Mouse (Mus musculus) T-helper 2 cell (primary cell): Measurements from ENCODE around the gene Clcn2.

Source experiments
- in situ Hi-C: fragments of 300-600 bp; cut with MboI, MseI; formaldehyde crosslinking; loops from one replicate; pipeline ENCODE4 v1.15.1; 2025; ENCODE audit warnings: high pct_unique_total_duplicates

Clcn2 gene

GRCm38 (mm10) chr16:20717181-20717977 lies at the start of gene Clcn2, which contains the start of gene Polr2h:
TSS of gene Clcn2 (minus strand) at chr16:20717746.
TSS of gene Polr2h (plus strand) at chr16:20717665.
- in situ Hi-C loops = loop anchor here (5.0 kb wide), 1 partner anchor 40 kb away; no protein-coding TSS in a partner anchor

DNA sequence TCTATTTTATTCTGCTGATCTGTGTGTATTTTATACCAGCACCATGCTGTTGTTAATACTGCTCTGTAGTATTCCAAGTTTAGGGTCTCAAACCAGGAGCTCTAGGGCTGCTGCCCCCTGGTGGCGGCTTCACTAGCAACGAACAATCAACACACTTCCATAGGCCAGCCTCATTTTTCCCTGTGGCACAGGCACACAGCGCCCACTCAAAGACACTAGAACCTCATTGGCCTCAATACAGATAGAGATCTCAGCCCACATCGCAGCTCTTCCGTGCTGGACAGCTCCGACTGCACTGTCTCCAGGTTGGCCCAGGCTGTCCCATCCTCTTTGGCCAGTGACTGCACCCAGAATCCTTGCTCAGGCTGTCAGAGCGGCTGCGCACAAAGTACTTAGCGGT lies 47.7 kb upstream of the Clcn2 start:
- in situ Hi-C loops = loop anchor here (10.0 kb wide), 1 partner anchor 760 kb away; no protein-coding TSS in a partner anchor

DNA sequence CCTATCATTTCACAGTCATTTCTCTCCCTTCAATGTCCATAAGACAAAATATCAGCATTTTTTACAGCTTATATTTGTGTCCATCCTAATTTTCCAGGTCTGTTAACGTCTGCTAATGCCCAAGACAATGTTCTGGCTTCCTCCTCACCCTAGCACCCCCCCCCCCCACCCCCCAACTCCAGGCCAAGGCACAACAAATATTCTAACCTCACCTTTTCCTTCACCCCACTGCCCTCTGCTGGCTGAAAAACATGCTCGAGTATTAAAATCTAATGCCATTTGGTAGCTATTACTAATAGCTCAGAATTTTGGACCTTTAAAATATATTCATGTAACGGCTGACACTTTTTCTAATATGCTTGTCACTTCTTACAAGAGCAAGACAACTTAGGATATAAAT lies 44.1 kb upstream of the Clcn2 start:
- in situ Hi-C loops = loop anchor here (10.0 kb wide), 1 partner anchor 757 kb away; no protein-coding TSS in a partner anchor

- in situ Hi-C loops = no loop called here
Observed at GRCm38 (mm10) chr16:20757385-20757784, 39.8 kb upstream of the Clcn2 start.

- in situ Hi-C loops = no loop called here
Observed at GRCm38 (mm10) chr16:20756052-20756451, 38.5 kb upstream of the Clcn2 start.

DNA sequence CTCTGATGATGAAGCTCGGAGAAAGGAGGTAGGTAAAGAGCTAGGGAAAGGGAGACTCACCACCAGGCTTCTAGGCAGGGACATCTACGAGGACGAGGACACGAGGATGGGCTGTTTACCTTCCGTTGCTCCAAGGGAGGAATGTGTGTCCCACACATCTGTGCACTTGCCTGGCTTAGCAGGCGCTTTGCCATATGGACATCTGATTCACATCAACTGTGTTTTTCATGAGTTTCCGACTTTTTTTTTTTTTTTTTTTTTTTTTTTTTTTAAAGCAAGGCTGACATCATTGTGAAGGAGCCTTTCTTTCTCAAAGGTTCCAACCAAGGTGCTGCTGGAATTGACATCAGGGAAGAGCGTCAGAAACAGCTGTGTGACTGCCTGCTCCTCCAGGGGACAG lies 33.0 kb upstream of the Clcn2 start:
- in situ Hi-C loops = no loop called here

GRCm38 (mm10) chr16:20746641-20747040 lies 29.1 kb upstream of the Clcn2 start:
- in situ Hi-C loops = no loop called here

DNA sequence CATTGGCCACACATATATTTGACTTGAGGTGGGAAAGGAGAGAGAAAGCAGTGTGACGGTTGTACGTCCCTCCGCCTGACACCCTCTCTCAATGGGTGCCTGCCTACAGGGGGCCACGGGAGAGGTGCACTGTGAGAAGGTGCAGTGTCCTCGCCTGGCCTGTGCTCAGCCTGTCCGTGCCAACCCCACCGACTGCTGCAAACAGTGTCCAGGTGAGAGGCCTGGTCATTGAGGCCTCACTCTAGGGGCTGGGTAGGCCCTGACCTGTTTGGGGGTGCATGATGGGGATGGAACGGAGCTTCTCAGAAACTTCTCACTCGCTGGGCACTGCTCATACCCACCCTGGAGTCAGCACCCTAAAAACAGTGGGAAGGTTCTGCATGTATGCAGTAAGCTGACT lies 22.3 kb upstream of the Clcn2 start:
- in situ Hi-C loops = no loop called here

DNA sequence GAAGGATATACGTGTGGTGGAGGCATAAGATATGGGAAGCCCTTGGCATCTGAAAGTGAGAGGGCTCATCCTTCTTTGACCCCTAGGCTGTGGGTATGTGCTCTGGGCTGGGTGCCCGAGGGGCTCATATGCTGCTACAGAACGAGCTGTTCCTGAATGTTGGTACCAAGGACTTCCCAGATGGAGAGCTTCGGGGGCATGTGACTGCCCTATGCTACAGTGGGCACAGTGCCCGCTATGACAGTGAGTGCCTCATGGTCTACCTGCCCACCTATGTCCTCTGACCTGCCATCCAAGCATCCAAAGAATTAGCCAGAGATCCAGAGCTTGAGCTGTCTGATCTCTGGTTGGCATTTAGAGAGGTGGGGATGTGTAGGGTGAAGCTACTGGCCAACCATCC lies 19.3 kb upstream of the Clcn2 start:
- in situ Hi-C loops = no loop called here

GRCm38 (mm10) chr16:20736168-20736567 lies 18.6 kb upstream of the Clcn2 start:
- in situ Hi-C loops = no loop called here

DNA sequence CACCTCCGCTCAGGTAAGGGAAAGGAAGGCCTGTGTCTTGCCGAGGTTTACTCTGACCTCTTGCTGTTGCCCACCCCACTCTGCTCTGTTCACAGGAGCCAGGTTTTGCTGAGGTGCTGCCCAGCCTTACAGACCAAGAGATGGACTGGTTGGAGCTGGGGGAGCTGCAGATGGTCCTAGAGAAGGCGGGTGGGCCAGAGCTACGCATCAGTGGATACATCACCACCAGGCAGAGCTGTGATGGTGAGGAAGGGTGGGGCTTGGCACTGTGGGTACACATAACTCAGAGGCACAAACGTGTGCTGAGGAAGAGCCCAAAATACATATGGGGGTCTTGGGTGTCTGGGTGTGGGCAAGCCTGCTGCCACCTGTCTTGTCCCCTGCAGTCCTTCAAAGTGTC lies 18.1 kb upstream of the Clcn2 start:
- in situ Hi-C loops = no loop called here

DNA sequence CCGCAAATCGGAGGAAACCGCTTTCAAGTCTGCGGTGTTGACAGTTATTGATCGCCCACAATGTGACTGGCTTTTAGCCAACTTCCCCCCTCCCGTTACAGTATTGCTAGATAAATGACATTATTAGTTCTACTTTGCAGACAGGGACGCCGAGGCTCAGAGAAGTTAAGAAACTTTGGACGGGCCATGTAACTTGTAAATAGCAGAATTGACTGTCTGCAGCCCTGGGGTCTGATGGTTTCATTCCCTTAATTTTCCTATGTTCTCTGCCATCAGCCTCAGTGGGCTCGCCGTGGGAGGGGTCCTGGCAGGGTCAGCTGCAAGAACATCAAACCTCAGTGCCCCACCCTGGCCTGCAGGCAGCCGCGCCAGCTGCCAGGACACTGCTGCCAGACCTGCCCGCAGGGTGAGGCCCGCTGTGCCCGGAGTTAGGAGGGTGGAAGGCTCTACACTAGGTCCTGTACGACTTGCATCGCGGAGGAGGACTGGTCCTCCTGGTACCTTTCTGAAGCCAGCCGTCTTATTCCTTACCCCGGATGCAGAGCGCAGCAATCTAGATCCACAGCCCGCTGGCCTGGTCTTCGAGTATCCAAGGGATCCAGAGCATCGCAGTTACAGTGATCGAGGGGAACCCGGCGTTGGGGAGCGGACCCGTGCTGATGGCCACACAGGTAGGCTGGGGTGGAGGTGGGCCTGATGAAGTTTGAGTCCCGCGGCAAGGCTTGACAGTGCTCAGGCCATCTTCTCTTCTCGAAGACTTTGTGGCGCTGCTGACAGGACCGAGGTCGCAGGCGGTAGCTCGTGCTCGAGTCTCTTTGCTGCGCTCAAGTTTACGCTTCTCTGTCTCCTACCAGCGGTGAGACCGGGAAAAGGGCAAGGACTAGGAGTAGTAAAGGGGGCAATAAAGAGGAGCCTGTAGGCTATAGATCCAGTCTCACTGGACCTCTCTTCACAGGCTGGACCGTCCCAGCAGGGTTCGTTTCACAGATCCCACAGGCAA lies 16.5 kb upstream of the Clcn2 start, which contains the start of gene Thpo:
Thpo (minus strand) TSS at position 781 of the 1,000 bp plus-strand sequence.
- in situ Hi-C loops = no loop called here

- in situ Hi-C loops = no loop called here
Observed at GRCm38 (mm10) chr16:20732925-20733730, 15.6 kb upstream of the Clcn2 start, which contains the start of gene Chrd. TSS of gene Chrd (plus strand) at chr16:20733127.

- in situ Hi-C loops = no loop called here
Observed at GRCm38 (mm10) chr16:20732251-20732924, 14.8 kb upstream of the Clcn2 start.

DNA sequence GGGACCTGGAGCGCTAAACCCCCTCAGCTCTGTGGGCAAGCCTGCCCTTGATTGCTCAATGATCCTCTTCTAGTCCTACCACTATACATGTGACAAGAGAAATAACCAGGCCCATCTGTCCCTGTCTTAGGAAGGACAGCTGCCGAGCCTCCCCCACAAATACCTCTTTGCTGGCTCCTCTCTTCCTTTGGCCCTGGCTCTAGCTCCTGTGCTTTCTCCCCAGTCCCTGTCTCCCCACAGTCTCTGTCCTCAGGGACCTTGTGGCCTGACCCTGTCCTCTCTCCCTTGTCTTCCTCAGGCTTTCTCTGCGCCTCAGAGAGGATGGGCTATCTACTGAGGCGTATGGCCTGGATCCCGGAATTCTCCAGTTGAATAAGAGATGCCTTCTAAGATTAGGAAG lies 14.1 kb upstream of the Clcn2 start:
- in situ Hi-C loops = no loop called here

GRCm38 (mm10) chr16:20730293-20730711 lies 12.8 kb upstream of the Clcn2 start:
- in situ Hi-C loops = no loop called here

GRCm38 (mm10) chr16:20726384-20726783 lies 8.8 kb upstream of the Clcn2 start:
- in situ Hi-C loops = no loop called here

DNA sequence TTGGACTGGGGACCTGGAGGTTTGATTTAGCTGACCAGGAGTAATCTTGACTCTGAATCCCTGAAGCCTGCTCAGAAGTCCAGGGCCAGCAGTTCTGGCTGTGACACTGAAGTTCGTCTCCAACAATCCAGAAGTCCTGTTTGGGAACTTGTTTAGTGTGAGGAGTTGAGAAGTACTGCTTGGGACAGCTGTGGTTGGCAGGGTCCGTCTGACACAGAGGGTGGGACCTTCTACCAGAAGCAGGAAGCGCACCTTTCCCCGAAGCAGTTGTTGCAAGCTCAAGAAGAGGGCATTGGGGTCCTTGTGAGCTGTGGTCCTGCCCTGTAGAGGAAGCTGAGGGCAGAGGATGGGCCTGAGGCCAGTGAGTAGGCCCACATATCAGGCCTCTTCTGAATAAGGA lies 8.2 kb upstream of the Clcn2 start:
- in situ Hi-C loops = no loop called here

GRCm38 (mm10) chr16:20725321-20725720 lies 7.8 kb upstream of the Clcn2 start:
- in situ Hi-C loops = no loop called here

- in situ Hi-C loops = no loop called here
Observed at GRCm38 (mm10) chr16:20724338-20724748, 6.8 kb upstream of the Clcn2 start.

GRCm38 (mm10) chr16:20723247-20723646 lies 5.7 kb upstream of the Clcn2 start:
- in situ Hi-C loops = no loop called here
